Mouse (Mus musculus): ENCODE measurements around the gene Kif1b.

GRCm38 (mm10) chr4:149348963-149349362 is 41.5 kb upstream of the Kif1b start:
- TF ChIP-seq CTCF (IDR thresholded peaks at IDR 0.05; ENCODE audit: low read depth) (no peak; the same call in 1 of the 2 replicates), EP300 (IDR thresholded peaks at IDR 0.05; ENCODE audit: low read depth) (no peak)

Measured in liver, embryonic 14.5 days (tissue).